Mouse (Mus musculus) brain, embryonic 14.5 days (tissue): ENCODE measurements at regions not wholly inside any gene's neighbourhood (a gene's known extent, or its start where the extent isn't known, plus 50 kb on each side); places are given as distances from the start of the nearest gene placed in this dataset.

Experiments
- DNase-seq: peaks from one replicate; pipeline ENCODE4 v3.0.0-alpha.2; 2011; ENCODE audit warnings: low read depth
- CTCF ChIP-seq: fragments of 200-500 bp; IDR thresholded peaks from 2 replicates; pipeline ENCODE4 v1.5.1; 2012; ENCODE audit warnings: inconsistent platforms, mild to moderate bottlenecking, moderate library complexity, borderline replicate concordance; ENCODE audit not compliant: insufficient read depth, insufficient read length; ENCODE audit errors: extremely low read depth
- POLR2A ChIP-seq: fragments of 200-500 bp; IDR thresholded peaks from 2 replicates; pipeline ENCODE4 v1.6.1; 2012; ENCODE audit warnings: mild to moderate bottlenecking, inconsistent platforms, borderline replicate concordance; ENCODE audit not compliant: poor library complexity, insufficient read depth, insufficient read length, severe bottlenecking; ENCODE audit errors: extremely low read depth

GRCm38 (mm10) chr6:67149425-67149824 is 88.6 kb upstream of the Serbp1 start:
- TF ChIP-seq CTCF (no peak), POLR2A (no peak)
- DNase-seq = no peak

- DNase-seq = peak; percentile 38
- TF ChIP-seq POLR2A = no peak
These were observed 91.3 kb upstream of the Serbp1 start for GRCm38 (mm10) chr6:67146708-67147107.

DNA sequence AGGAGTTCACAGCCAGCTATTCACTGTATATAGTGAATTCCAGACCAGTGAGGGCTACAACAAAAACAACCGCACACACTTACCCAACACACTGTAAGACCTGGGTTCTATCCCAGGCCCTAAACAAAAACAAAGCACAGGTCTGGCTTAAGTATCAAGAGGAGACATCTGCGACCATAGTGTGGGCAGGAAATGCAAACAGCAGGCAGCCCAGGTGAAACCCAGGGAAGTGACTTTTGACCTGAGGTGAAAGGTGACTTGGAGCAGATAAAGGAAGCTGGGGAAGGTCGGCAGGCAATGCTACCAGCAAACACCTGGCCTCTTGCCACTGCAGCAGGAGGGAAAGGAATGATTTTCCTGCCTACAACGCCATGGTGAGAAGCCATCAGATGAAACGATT is 92.0 kb upstream of the Serbp1 start:
- TF ChIP-seq CTCF = no peak
- no peak for TF ChIP-seq POLR2A
- no peak for DNase-seq

DNA sequence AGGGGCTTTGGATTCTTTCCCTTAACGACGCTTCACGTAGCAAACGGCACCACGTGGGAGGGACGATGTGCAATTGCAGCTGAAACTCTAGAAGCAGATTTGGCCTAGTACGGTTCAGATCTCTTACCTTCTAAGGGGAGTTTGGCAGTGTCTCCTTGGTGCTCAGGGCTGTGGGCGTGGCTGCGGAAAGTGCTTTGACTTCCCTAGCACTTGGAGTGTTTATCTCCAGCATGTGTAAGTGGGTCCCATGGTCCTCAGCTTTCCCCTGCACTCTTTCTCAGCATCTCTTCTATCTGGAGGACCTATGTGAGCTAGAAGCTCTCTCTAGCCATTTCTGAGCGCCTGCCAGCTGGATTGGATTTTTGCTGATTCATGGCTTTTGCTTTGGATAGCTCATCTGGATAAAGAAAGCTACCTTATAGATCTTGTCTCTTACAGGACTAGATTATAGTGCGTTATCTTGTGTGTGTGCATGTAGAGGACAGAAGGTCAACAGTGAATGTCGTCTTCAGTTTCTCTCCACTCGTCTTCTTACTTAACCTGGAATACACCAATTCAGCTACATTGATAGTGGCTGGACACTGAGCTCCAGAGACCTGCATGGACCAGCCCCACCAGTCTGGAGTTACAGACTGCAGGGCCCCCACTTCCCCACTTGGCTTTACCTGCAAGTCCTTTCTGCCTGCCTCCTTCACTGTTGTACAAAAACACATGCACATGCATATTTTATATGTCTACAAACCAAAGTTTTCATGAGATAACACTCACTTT is 92.8 kb upstream of the Serbp1 start:
- no peak for DNase-seq
- TF ChIP-seq CTCF (no peak), POLR2A (no peak)

GRCm38 (mm10) chr6:67142179-67142578 is 95.8 kb upstream of the Serbp1 start:
- DNase-seq = no peak
- TF ChIP-seq POLR2A (no peak), CTCF (peak; percentile 35; the same call in 1 of the 2 replicates)

- TF ChIP-seq POLR2A (no peak), CTCF (no peak)
- DNase-seq = no peak
These were observed 97.2 kb upstream of the Serbp1 start for GRCm38 (mm10) chr6:67140645-67141250.

GRCm38 (mm10) chr6:67139012-67139375 is 99.0 kb upstream of the Serbp1 start:
- no peak for TF ChIP-seq CTCF
- no peak for TF ChIP-seq POLR2A
- DNase-seq = no peak

- no peak for DNase-seq
- no peak for TF ChIP-seq CTCF
- no peak for TF ChIP-seq POLR2A
These were observed 99.5 kb upstream of the Serbp1 start for GRCm38 (mm10) chr6:67138302-67139011.

DNA sequence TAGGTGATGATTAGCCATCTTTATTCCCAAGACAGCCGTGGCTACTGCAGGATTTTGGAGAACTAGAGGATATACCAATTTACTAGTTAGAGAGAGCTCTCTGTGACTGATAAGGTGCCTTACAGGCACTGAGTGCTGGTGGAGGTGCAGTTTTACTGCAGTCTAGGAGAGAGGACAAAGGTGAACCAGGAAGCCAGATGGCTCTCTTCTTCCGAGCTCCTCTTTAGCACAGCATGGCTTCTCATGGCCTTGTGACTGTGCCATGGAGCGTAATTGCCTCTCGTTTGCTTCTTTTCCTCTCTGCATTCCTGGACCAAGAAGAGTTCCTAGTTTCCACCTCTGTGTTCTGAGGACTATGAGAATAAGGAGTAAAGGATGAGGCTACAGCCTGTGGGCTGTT is 100.2 kb upstream of the Gadd45a start:
- DNase-seq = no peak

DNA sequence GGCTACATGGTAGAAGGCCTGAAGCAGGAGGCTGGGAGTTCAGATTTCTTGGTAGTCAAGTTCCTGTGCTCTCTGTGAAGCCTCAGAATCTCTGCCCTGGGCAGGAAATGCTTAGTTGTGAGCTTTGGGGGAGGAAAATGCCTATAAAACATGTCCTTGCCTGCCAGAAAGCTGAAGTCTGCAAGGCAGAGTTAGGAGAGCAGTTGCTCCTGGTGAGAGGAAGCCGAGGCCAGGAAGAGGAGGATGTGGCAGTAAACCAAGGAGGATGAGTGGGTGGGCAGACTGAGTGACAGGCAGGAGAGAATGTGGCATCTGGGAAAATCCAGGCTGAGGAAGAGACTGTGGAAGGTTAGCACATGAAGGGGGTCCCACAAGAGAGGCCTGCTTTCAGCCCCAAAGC is 97.7 kb upstream of the Gadd45a start:
- no peak for DNase-seq
- TF ChIP-seq CTCF (no peak), POLR2A (no peak)

More for the DNA sequence above, 100.2 kb upstream of the Gadd45a start:
- TF ChIP-seq POLR2A (no peak), CTCF (no peak)

DNA sequence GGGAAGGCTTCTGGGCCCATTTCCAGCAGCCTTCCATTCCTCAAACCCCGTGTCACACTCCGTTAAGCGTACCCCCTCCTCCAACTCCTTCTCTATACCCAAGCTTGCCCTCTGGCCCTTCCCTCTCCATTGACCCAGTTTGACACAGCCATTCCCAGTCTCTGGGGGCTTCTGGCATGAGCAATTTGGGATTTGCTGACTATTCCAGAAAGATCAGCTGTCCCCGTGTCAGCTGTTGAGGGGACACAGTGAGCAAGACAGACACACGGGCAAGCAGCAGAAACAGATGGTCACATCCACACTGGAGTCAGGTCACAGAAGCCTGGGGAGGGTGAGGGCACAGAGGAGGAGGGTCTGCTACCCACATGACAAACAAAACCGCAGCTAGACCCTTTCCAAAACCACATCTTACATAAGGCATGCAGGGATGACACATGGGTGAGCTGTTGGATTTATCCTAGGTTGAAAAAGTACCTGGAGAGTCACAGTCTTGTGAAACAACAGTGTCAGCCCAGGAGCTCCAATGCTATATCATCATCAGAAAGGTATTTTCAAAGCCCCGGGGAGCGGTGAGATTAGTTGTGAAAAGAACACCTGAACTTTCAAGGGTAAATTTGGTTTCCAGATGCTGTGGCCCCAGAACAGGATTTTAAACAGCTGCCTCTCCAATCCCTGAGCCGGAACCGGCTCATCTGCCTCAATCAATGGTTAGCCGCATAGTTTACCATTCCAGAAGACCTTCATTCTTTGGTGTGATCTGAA is 93.5 kb upstream of the Gadd45a start:
- DNase-seq = no peak
- TF ChIP-seq POLR2A (no peak), CTCF (no peak)

DNA sequence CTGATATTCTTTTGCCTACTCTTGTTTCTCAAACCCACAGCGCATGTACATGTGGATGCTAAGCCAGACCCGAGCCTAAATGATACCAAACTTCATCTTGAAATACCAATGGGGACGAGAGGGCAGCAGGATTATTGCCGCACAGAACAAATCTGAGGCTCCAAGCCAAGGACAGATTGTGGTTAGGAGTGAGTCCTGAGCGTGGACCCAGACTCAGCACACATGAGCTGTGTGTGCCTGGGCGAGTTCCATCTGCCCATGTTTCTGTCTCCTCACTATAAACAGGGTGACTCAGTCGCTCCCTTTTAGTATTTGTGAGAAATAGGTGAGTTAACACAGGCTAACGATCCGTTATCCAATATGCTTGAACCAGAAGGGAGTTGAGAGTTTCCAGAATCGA is 92.4 kb upstream of the Gadd45a start:
- no peak for DNase-seq
- TF ChIP-seq POLR2A = no peak
- no peak for TF ChIP-seq CTCF
